Mouse (Mus musculus) ovary, adult 10 weeks (tissue): ENCODE measurements around the gene Tbr1. TPM values are rescaled to one million over a fixed set of nuclear protein-coding genes. Genes with fewer than 3 reads are reported as not detected.

Experiments used
- polyA plus RNA-seq: library from polyadenylated mRNA; stranded (reverse); fragments of 350-450 nt; fragmentation: Illumina TruSeq; extraction: RNeasy Lipid Tissue Mini Kit (QIAGEN cat#74804); gene quantifications from one replicate; pipeline ENCODE4 v1.2.3, GENCODE M21; 2014

Gene Tbr1
- not detected for polyA plus RNA-seq

GRCm38 (mm10) chr2:61802656-61803251, at the start of gene Tbr1:
Gene Tbr1 (plus strand): TSS chr2:61802930.

Other genes starting within 250 kb of the Tbr1 start
- 148 TPM for gene Tank, start 224.3 kb upstream of the Tbr1 start, polyA plus RNA-seq
- 600 TPM for gene Psmd14, start 91.2 kb upstream of the Tbr1 start, polyA plus RNA-seq
- gene Slc4a10, start 243.5 kb downstream of the Tbr1 start, polyA plus RNA-seq: 0.14 TPM